Mouse (Mus musculus) CH12.LX (cell line): ENCODE results near the gene Lcn12. TPM values are rescaled to one million over a fixed set of nuclear protein-coding genes. Genes with fewer than 3 reads are reported as not detected.

Source experiments
- DNase-seq: peaks from one replicate; pipeline ENCODE4 v3.0.0-alpha.2; 2013; ENCODE audit errors: extremely low read depth
- H3K27ac ChIP-seq: 2 replicates; pipeline ENCODE4 v1.5.1; 2012; ENCODE audit warnings: low read depth, mild to moderate bottlenecking, control low read depth, moderate library complexity; ENCODE audit not compliant: insufficient read depth
- H3K27me3 ChIP-seq: replicated peaks from 2 replicates; pipeline ENCODE3; 2012; ENCODE audit warnings: inconsistent platforms
- H3K36me3 ChIP-seq, 2 experiments: replicated peaks in 1 of 2; 2 replicates each; pipeline versions ENCODE3 to v1.6.1; 2012; ENCODE audit warnings: inconsistent platforms in 1 of 2, low read length in 1 of 2, mild to moderate bottlenecking in 1 of 2, mixed read lengths in 1 of 2, moderate library complexity in 1 of 2; ENCODE audit not compliant: control insufficient read depth in 1 of 2, insufficient read depth in 1 of 2
- H3K4me1 ChIP-seq, 2 experiments: 2 replicates each; pipeline ENCODE4 v1.6.1; 2012; ENCODE audit warnings: inconsistent platforms in 1 of 2, moderate library complexity in 1 of 2; ENCODE audit not compliant: insufficient read depth in 2 of 2, control insufficient read depth in 1 of 2
- H3K4me2 ChIP-seq: 2 replicates; pipeline ENCODE4 v1.6.1; 2012; ENCODE audit warnings: low read depth, mild to moderate bottlenecking, control low read depth; ENCODE audit not compliant: poor library complexity, insufficient read depth, severe bottlenecking
- H3K4me3 ChIP-seq, 3 experiments: fragments of 150-350 bp in 1 of 3; sonication (generic) in 1 of 3; replicated peaks in 1 of 3; 2 replicates each; pipeline versions ENCODE3 to v1.5.1; 2011 to 2012; ENCODE audit warnings: low read depth in 2 of 3, low read length in 2 of 3, mild to moderate bottlenecking in 2 of 3, moderate library complexity in 2 of 3, control low read depth in 1 of 3, improper control_type of control experiment in 1 of 3, inconsistent platforms in 1 of 3, mixed read lengths in 1 of 3; ENCODE audit not compliant: poor library complexity in 1 of 3
- H3K79me2 ChIP-seq: replicated peaks from 2 replicates; pipeline ENCODE4 v1.6.1; 2012; ENCODE audit warnings: mild to moderate bottlenecking, moderate library complexity; ENCODE audit not compliant: control insufficient read depth, poor library complexity, insufficient read depth, severe bottlenecking; ENCODE audit errors: extremely low read depth
- H3K9ac ChIP-seq: 2 replicates; pipeline ENCODE4 v1.6.1; 2012; ENCODE audit warnings: low read depth, mild to moderate bottlenecking, control low read depth, moderate library complexity; ENCODE audit not compliant: insufficient read depth
- H3K9me3 ChIP-seq: replicated peaks from 2 replicates; pipeline ENCODE3; 2012; ENCODE audit warnings: low read length, inconsistent platforms, mixed read lengths
- BHLHE40 ChIP-seq: IDR thresholded peaks from 2 replicates; pipeline ENCODE4 v1.6.1; 2011; ENCODE audit warnings: mild to moderate bottlenecking, low read depth, low read length, improper control_type of control experiment
- CTCF ChIP-seq, 2 experiments: IDR thresholded peaks in 1 of 2; conservative IDR thresholded peaks in 1 of 2; 2 replicates each; pipeline ENCODE4 v1.5.1; 2011 to 2012; ENCODE audit warnings: low read depth in 2 of 2, low read length in 2 of 2, improper control_type of control experiment in 1 of 2, inconsistent platforms in 1 of 2, mild to moderate bottlenecking in 1 of 2, moderate library complexity in 1 of 2
- ELF1 ChIP-seq: IDR thresholded peaks from 2 replicates; pipeline ENCODE4 v1.6.1; 2014; ENCODE audit warnings: low read depth, mild to moderate bottlenecking, inconsistent platforms, low read length, improper control_type of control experiment
- ETS1 ChIP-seq: conservative IDR thresholded peaks from 2 replicates; pipeline ENCODE4 v1.6.1; 2012; ENCODE audit warnings: low read depth, mild to moderate bottlenecking, inconsistent platforms, low read length, improper control_type of control experiment, moderate library complexity
- GABPA ChIP-seq: IDR thresholded peaks from 2 replicates; pipeline ENCODE4 v1.6.1; 2012; ENCODE audit warnings: low read depth, low read length, improper control_type of control experiment, inconsistent platforms; ENCODE audit not compliant: insufficient replicate concordance
- MAFK ChIP-seq: IDR thresholded peaks from 2 replicates; pipeline ENCODE4 v1.6.1; 2011; ENCODE audit warnings: low read length, improper control_type of control experiment; ENCODE audit not compliant: insufficient replicate concordance
- MAZ ChIP-seq: IDR thresholded peaks from 2 replicates; pipeline ENCODE4 v1.6.1; 2012; ENCODE audit warnings: low read depth, mild to moderate bottlenecking, inconsistent platforms, low read length, improper control_type of control experiment, moderate library complexity
- MXI1 ChIP-seq: IDR thresholded peaks from 2 replicates; pipeline ENCODE4 v1.6.1; 2011; ENCODE audit warnings: mild to moderate bottlenecking, low read depth, low read length, improper control_type of control experiment
- MYC ChIP-seq: IDR thresholded peaks from 2 replicates; pipeline ENCODE4 v1.6.1; 2011; ENCODE audit warnings: low read depth, mild to moderate bottlenecking, improper control_type of control experiment, low read length
- NELFE ChIP-seq: IDR thresholded peaks from 2 replicates; pipeline ENCODE4 v1.6.1; 2011; ENCODE audit warnings: low read depth, low read length, improper control_type of control experiment
- NRF1 ChIP-seq: IDR thresholded peaks from 2 replicates; pipeline ENCODE4 v1.6.1; 2014; ENCODE audit warnings: low read depth, mild to moderate bottlenecking, inconsistent platforms, low read length, improper control_type of control experiment, moderate library complexity
- PAX5 ChIP-seq: IDR thresholded peaks from 2 replicates; pipeline ENCODE4 v1.6.1; 2012; ENCODE audit warnings: low read length, inconsistent platforms, mixed read lengths
- RAD21 ChIP-seq: IDR thresholded peaks from 2 replicates; pipeline ENCODE4 v1.6.1; 2011; ENCODE audit warnings: low read depth, mild to moderate bottlenecking, low read length, improper control_type of control experiment, moderate library complexity
- RCOR1 ChIP-seq: conservative IDR thresholded peaks from 2 replicates; pipeline ENCODE4 v1.6.1; 2012; ENCODE audit warnings: low read depth, mild to moderate bottlenecking, inconsistent platforms, low read length, improper control_type of control experiment
- TBP ChIP-seq: conservative IDR thresholded peaks from 2 replicates; pipeline ENCODE4 v1.6.1; 2011; ENCODE audit warnings: low read depth, low read length, improper control_type of control experiment
- USF1 ChIP-seq: IDR thresholded peaks from 2 replicates; pipeline ENCODE4 v1.6.1; 2014; ENCODE audit warnings: low read depth, mild to moderate bottlenecking, inconsistent platforms, low read length, improper control_type of control experiment
- USF2 ChIP-seq: conservative IDR thresholded peaks from 2 replicates; pipeline ENCODE4 v1.6.1; 2011; ENCODE audit warnings: low read depth, low read length, improper control_type of control experiment
- ZMIZ1 ChIP-seq: IDR thresholded peaks from 2 replicates; pipeline ENCODE4 v1.6.1; 2012; ENCODE audit warnings: low read depth, mild to moderate bottlenecking, inconsistent platforms, low read length, improper control_type of control experiment
- dilution Hi-C: fragments of 300-500 bp; cut with MboI; formaldehyde crosslinking; loops from 2 replicates; pipeline ENCODE4 v1.14.3; 2020; ENCODE audit warnings: low sequenced_read_pairs; ENCODE audit not compliant: extremely low pct_unique_long_range_greater_than_20kb, extremely low pct_ligation_motif_present
- in situ Hi-C: fragments of 300-500 bp; cut with MboI; formaldehyde crosslinking; loops from 3 replicates; pipeline ENCODE4 v1.14.3; 2019; ENCODE audit warnings: low sequenced_read_pairs, low pct_ligation_motif_present, low pct_unique_long_range_greater_than_20kb, mixed read lengths
- polyA plus RNA-seq: library from polyadenylated mRNA; unstranded; fragments of >175 nt; gene quantifications from 2 replicates; pipeline ENCODE4 v1.2.1, GENCODE M21; 2012; ENCODE audit warnings: low read depth; ENCODE audit not compliant: insufficient read length
- total RNA-seq, 2 experiments: library from RNA; depleted of rRNA; stranded (reverse); fragments of 300-350 nt in 1 of 2; fragments of >200 nt in 1 of 2; gene quantifications; 2 replicates each; pipeline ENCODE4 v1.2.3; 2012 to 2014

The Lcn12 gene
- total and polyA plus RNA-seq, 3 experiments: not detected

DNA sequence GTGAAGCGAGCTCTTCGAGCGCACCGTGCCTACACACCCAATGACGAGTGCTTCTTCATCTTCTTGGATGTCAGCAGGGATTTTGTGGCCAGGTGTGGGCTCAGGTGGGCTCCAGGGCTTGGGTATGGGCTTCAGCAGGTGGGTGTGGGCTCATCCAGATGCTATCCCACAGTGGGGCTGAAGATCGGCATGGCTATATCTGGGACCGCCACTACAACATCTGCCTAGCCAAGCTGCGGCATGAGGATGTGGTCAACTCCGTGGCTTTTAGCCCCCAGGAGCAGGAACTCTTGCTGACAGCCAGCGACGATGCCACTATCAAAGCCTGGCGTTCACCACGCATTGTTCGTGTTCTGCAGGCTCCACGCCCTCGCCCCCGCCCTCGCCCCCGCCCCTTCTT is 10.8 kb upstream of the Lcn12 start:
- TF ChIP-seq MXI1 (no peak), ELF1 (no peak), PAX5 (no peak), CTCF (conservative IDR thresholded peaks at IDR 0.05 in 1 of 2, IDR thresholded peaks at IDR 0.05 in 1 of 2; ENCODE audit: low read depth in 2 of 2, low read length in 2 of 2) (no peak), MYC (no peak), RCOR1 (no peak), ZMIZ1 (no peak), USF2 (no peak)

DNA sequence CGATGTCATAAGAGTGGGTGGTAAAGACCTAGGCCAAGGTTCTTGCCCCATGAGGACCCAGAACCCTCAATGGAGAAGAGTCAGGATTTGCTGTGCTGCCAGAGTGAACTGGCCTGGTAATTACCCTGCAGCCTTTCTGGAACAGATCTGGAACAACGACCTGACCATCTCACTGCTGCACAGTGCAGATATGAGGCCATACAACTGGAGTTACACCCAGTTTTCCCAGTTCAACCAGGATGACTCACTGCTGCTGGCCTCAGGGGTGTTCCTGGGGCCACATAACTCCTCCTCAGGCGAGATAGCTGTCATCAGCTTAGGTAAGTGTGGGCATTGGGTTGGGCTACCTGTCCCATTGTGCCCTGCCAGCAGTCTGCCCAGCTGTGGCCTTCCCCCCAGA is 9.0 kb upstream of the Lcn12 start:
- no peak for TF ChIP-seq ETS1
- TF ChIP-seq MAZ: no peak
- TF ChIP-seq TBP: no peak
- TF ChIP-seq GABPA: no peak
- TF ChIP-seq RAD21: no peak
- no peak for TF ChIP-seq MAFK
- no peak for TF ChIP-seq NRF1
- TF ChIP-seq USF1: no peak
- no peak for TF ChIP-seq BHLHE40
- TF ChIP-seq MYC: no peak
- TF ChIP-seq ZMIZ1: no peak
- TF ChIP-seq NELFE: no peak
- dilution Hi-C loops (no loop called here), in situ Hi-C loops (no loop called here)
- Histone ChIP-seq H3K4me2 (no peak overlapping the region), H3K79me2 (peaks cover 8% of the 10 kb centered on the region; the same call in 1 of the 2 replicates), H3K36me3 (peaks cover 32 to 51% of the 10 kb centered on the region in 2 experiments), H3K27me3 (no peaks in the 10 kb centered on the region), H3K9ac (no peak overlapping the region), H3K4me3 (no peak overlapping the region), H3K9me3 (no peaks in the 10 kb centered on the region), H3K4me1 (peaks cover 15 to 35% of the 10 kb centered on the region in 2 experiments), H3K27ac (no peak overlapping the region)
- no peak for DNase-seq

More for the DNA sequence above, 10.8 kb upstream of the Lcn12 start:
- H3K79me2 ChIP-seq: peaks cover 8% of the 10 kb centered on the region; the same call in 1 of the 2 replicates
- H3K4me3 ChIP-seq: no peak overlapping the region
- in situ Hi-C loops: no loop called here
- no peak overlapping the region for H3K4me2 ChIP-seq
- H3K9me3 ChIP-seq: no peaks in the 10 kb centered on the region
- no peak for DNase-seq
- peaks cover 32 to 51% of the 10 kb centered on the region in 2 experiments for H3K36me3 ChIP-seq
- dilution Hi-C loops: no loop called here
- no peaks in the 10 kb centered on the region for H3K27me3 ChIP-seq
- H3K4me1 ChIP-seq: peaks cover 15 to 26% of the 10 kb centered on the region in 2 experiments
- no peak overlapping the region for H3K27ac ChIP-seq
- H3K9ac ChIP-seq: no peak overlapping the region
